Mouse (Mus musculus): ENCODE data around the gene Rasl11b. TPM values are rescaled to one million over a fixed set of nuclear protein-coding genes. Genes with fewer than 3 reads are reported as not detected.

The Rasl11b gene
- polyA plus RNA-seq, 1 experiment from 2014 or later: 96.5 TPM

DNA sequence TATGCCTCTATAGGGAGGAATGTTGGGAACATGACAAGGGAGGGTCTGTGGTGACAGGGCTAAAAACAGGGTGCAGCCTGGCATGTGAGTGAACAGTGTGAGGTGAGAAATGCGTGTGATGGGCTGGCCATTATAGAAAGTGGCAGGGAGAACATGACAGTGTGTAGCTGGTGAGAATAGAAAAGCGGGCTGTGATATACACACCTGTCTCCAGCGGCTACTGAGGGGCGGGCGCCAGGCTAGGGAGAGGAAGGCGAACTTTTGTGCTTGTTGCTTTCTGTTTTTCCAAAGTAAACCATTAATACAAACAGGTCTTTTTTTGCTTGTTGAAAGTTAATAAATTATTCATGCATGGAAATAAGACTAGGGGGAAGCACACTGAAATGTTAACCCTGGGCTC lies 32.3 kb downstream of the Rasl11b start:
- WGBS: 54% methylated on average over 6 of the region's 6 CpGs
- no peaks in the 10 kb centered on the region for H3K27me3 ChIP-seq (ENCODE audit: insufficient read depth, low read length)
- no peak overlapping the region for H3K9ac ChIP-seq (ENCODE audit: low read depth, low read length)
- H3K4me3 ChIP-seq (replicated peaks; ENCODE audit: low read depth, low read length): no peak overlapping the region
- peak overlapping the region; percentile 82 for H3K27ac ChIP-seq
- H3K9me3 ChIP-seq (replicated peaks; ENCODE audit: low read length): no peaks in the 10 kb centered on the region
- H3K36me3 ChIP-seq (ENCODE audit: insufficient read depth, low read length): no peaks in the 10 kb centered on the region
- ATAC-seq (replicated peaks; ENCODE audit: low FRiP score, low read depth): peak; percentile 55; the same call in 1 of the 2 replicates
- H3K4me2 ChIP-seq (ENCODE audit: low read length): no peak overlapping the region
- H3K4me1 ChIP-seq (replicated peaks; ENCODE audit: insufficient read depth, low read length): peaks cover 10% of the 10 kb centered on the region
- DNase-seq (ENCODE audit: low spot score): no peak
- no peak for TF ChIP-seq CTCF (IDR thresholded peaks at IDR 0.05; ENCODE audit: low read depth)

DNA sequence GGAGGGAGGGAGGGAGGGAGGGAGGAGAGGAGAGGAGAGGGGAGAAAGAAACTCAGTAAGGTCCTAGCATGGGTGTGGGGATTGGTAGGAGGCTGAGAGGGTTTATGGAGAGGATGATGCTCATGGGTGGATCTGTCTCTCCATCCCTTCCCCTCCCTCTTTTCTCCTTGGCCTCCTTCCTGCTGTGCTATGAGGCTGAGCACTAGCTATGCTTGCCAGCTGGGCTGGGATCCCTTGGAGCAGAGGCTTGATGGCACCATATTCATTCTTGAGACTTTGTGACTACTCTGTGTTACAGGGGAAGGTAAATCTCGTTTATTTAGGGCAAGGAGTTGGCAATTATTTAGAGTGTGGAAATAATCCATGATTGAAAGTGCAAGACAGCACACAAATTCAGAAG lies 33.9 kb downstream of the Rasl11b start:
- Histone ChIP-seq H3K9me3 (replicated peaks; ENCODE audit: low read length) (no peaks in the 10 kb centered on the region), H3K27ac (no peak overlapping the region), H3K36me3 (ENCODE audit: insufficient read depth, low read length) (no peaks in the 10 kb centered on the region), H3K4me1 (replicated peaks; ENCODE audit: insufficient read depth, low read length) (peaks cover 10% of the 10 kb centered on the region), H3K9ac (ENCODE audit: low read depth, low read length) (no peak overlapping the region), H3K4me3 (replicated peaks; ENCODE audit: low read depth, low read length) (no peak overlapping the region), H3K4me2 (ENCODE audit: low read length) (no peak overlapping the region), H3K27me3 (ENCODE audit: insufficient read depth, low read length) (no peaks in the 10 kb centered on the region)
- TF ChIP-seq CTCF (IDR thresholded peaks at IDR 0.05; ENCODE audit: low read depth): no peak
- DNase-seq (ENCODE audit: low spot score) (no peak), ATAC-seq (replicated peaks; ENCODE audit: low FRiP score, low read depth) (no peak)
- WGBS: 52% methylated on average over 1 of the region's 1 CpGs

DNA sequence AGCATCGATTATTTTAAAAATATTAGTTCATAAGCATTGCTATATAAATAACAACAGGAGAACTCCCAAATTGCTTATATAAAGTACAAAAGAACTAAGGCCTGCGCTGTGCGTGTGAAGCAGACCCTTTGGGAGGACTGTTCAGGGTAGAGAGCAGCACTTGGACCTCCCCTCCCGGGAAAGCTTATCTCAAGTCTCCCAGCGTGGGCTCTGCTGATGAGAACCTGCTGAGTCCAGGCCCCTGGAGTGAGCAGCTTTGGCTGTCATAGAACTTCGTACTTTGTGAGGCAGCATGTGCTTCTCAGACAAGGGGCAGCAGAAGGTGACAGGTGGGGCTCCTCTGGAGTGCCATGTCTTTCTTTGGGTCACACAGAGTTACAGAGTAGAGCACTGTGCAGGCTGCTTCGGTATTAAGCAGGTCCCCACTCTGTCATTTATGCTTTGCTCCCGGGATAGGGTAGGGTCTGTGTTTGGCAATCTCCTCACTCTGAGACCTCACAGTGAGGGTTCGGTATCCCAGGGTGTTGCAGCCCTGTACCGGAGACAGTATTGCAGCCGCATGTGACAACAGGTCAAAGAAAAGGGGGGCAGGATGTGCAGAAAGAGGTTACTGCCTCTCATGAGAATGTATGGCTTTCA lies 34.8 kb downstream of the Rasl11b start:
- no peak for TF ChIP-seq CTCF (IDR thresholded peaks at IDR 0.05; ENCODE audit: low read depth)
- H3K36me3 ChIP-seq (ENCODE audit: insufficient read depth, low read length): no peaks in the 10 kb centered on the region
- 76% methylated on average over 11 of the region's 11 CpGs for WGBS
- peaks cover 10% of the 10 kb centered on the region for H3K4me1 ChIP-seq (replicated peaks; ENCODE audit: insufficient read depth, low read length)
- DNase-seq (ENCODE audit: low spot score) (no peak), ATAC-seq (replicated peaks; ENCODE audit: low FRiP score, low read depth) (no peak)
- no peaks in the 10 kb centered on the region for H3K27me3 ChIP-seq (ENCODE audit: insufficient read depth, low read length)
- H3K4me3 ChIP-seq (replicated peaks; ENCODE audit: low read depth, low read length): no peak overlapping the region
- H3K9me3 ChIP-seq (replicated peaks; ENCODE audit: low read length): no peaks in the 10 kb centered on the region
- H3K9ac ChIP-seq (ENCODE audit: low read depth, low read length): no peak overlapping the region
- no peak overlapping the region for H3K4me2 ChIP-seq (ENCODE audit: low read length)
- H3K27ac ChIP-seq: no peak overlapping the region

DNA sequence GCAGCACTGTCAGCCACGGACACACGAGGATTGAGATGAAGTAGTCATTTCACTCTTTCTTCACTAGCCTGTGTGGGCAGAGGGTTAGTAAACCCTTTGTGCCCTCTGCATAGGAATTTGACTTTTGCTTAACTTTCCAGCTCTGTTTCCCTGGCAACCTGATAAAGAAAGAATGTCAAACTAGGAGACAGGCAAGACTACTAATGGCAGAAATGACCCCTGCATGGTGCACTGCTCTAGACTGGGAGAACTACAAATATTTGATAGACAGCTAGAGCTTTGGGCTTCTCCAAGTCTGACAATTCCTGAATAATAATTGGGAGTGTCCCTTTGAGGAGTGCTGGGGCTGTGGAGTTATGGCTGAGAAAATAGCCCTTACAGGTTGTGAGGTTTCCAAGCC lies 35.4 kb downstream of the Rasl11b start:
- no peak overlapping the region for H3K9ac ChIP-seq (ENCODE audit: low read depth, low read length)
- H3K27ac ChIP-seq: no peak overlapping the region
- TF ChIP-seq CTCF (IDR thresholded peaks at IDR 0.05; ENCODE audit: low read depth): no peak
- no peaks in the 10 kb centered on the region for H3K36me3 ChIP-seq (ENCODE audit: insufficient read depth, low read length)
- H3K4me2 ChIP-seq (ENCODE audit: low read length): no peak overlapping the region
- H3K4me3 ChIP-seq (replicated peaks; ENCODE audit: low read depth, low read length): no peak overlapping the region
- 69% methylated on average over 2 of the region's 2 CpGs for WGBS
- H3K9me3 ChIP-seq (replicated peaks; ENCODE audit: low read length): no peaks in the 10 kb centered on the region
- H3K4me1 ChIP-seq (replicated peaks; ENCODE audit: insufficient read depth, low read length): peaks cover 10% of the 10 kb centered on the region
- DNase-seq (ENCODE audit: low spot score): no peak
- no peaks in the 10 kb centered on the region for H3K27me3 ChIP-seq (ENCODE audit: insufficient read depth, low read length)
- no peak for ATAC-seq (replicated peaks; ENCODE audit: low FRiP score, low read depth)

DNA sequence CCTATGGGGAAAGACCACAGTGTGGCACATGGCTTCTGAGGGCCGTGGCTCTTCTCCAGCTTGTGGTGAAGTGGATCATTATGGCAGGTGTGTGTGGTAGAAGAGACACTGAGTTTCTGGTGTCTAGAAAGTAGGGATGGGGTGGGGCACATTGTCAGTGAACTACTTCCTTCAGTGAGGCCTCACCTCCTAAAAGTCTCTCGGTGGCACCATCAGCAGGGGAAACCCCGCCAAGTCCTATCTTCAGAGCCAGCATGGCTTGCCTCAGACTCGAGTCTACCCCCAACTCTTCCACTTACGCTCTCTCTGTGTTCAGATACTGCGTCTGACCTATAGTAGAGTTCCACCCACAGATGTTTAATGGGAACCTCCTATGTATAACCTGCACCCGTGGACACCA lies 38.7 kb downstream of the Rasl11b start:
- no peak overlapping the region for H3K4me3 ChIP-seq (replicated peaks; ENCODE audit: low read depth, low read length)
- 89% methylated on average over 7 of the region's 7 CpGs for WGBS
- DNase-seq (ENCODE audit: low spot score): no peak
- H3K36me3 ChIP-seq (ENCODE audit: insufficient read depth, low read length): no peaks in the 10 kb centered on the region
- no peaks in the 10 kb centered on the region for H3K4me1 ChIP-seq (replicated peaks; ENCODE audit: insufficient read depth, low read length)
- no peaks in the 10 kb centered on the region for H3K9me3 ChIP-seq (replicated peaks; ENCODE audit: low read length)
- no peaks in the 10 kb centered on the region for H3K27me3 ChIP-seq (ENCODE audit: insufficient read depth, low read length)
- H3K9ac ChIP-seq (ENCODE audit: low read depth, low read length): no peak overlapping the region
- no peak overlapping the region for H3K4me2 ChIP-seq (ENCODE audit: low read length)
- ATAC-seq (replicated peaks; ENCODE audit: low FRiP score, low read depth): no peak
- no peak for TF ChIP-seq CTCF (IDR thresholded peaks at IDR 0.05; ENCODE audit: low read depth)
- H3K27ac ChIP-seq: no peak overlapping the region

DNA sequence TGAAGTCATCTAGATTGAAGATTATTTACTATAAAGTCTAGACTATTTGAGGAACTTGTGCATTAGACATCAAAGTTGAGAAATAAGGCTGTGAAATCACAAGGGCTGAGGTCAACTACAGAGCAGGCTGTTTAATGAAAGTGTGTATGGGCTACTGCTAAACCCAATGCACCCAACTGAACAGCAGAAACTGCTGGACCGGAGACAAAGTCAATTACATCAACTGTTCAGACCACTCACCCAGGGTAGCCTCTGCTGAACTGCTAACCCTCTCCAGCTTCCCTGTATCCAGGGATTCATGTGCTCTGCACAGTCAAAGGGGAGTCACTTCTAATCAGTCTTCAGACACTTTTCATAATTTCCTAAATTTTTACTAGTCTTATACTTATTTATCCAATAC lies 44.3 kb downstream of the Rasl11b start:
- Histone ChIP-seq H3K9ac (ENCODE audit: low read depth, low read length) (no peak overlapping the region), H3K27me3 (ENCODE audit: insufficient read depth, low read length) (no peaks in the 10 kb centered on the region), H3K36me3 (ENCODE audit: insufficient read depth, low read length) (no peaks in the 10 kb centered on the region), H3K4me2 (ENCODE audit: low read length) (no peak overlapping the region), H3K27ac (no peak overlapping the region), H3K4me3 (replicated peaks; ENCODE audit: low read depth, low read length) (no peak overlapping the region), H3K9me3 (replicated peaks; ENCODE audit: low read length) (no peaks in the 10 kb centered on the region), H3K4me1 (replicated peaks; ENCODE audit: insufficient read depth, low read length) (no peaks in the 10 kb centered on the region)
- ATAC-seq (replicated peaks; ENCODE audit: low FRiP score, low read depth): peak; percentile 77
- DNase-seq (ENCODE audit: low spot score): no peak
- TF ChIP-seq CTCF (IDR thresholded peaks at IDR 0.05; ENCODE audit: low read depth): no peak
- 56% methylated on average over 1 of the region's 1 CpGs for WGBS

DNA sequence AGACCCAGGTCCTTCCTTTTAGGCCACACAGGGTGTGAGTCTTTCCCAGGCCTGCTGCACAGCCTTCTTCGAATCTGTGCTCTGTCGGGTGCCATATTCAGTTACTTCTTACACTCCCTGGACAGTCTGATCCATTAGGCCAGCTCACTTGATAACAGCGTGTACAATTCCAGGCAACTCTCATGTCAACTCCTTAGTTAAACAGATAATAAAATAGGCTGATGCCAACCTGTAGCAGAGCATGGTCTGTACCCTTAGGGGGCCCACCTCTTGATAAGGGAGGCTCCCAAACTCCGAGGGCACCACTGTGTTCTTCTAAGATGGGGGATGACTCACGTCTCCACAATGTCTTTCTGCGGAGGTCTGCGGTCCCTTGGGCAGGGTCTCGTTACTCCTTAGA lies 45.2 kb downstream of the Rasl11b start:
- H3K9me3 ChIP-seq (replicated peaks; ENCODE audit: low read length): no peaks in the 10 kb centered on the region
- 62% methylated on average over 8 of the region's 8 CpGs for WGBS
- H3K9ac ChIP-seq (ENCODE audit: low read depth, low read length): no peak overlapping the region
- DNase-seq (ENCODE audit: low spot score) (no peak), ATAC-seq (replicated peaks; ENCODE audit: low FRiP score, low read depth) (no peak)
- H3K4me2 ChIP-seq (ENCODE audit: low read length): no peak overlapping the region
- H3K27ac ChIP-seq: no peak overlapping the region
- no peaks in the 10 kb centered on the region for H3K27me3 ChIP-seq (ENCODE audit: insufficient read depth, low read length)
- H3K4me3 ChIP-seq (replicated peaks; ENCODE audit: low read depth, low read length): no peak overlapping the region
- H3K36me3 ChIP-seq (ENCODE audit: insufficient read depth, low read length): no peaks in the 10 kb centered on the region
- no peak for TF ChIP-seq CTCF (IDR thresholded peaks at IDR 0.05; ENCODE audit: low read depth)
- no peaks in the 10 kb centered on the region; the same call in 1 of the 2 replicates for H3K4me1 ChIP-seq (replicated peaks; ENCODE audit: insufficient read depth, low read length)
